In genomic region chr2:117204534-117204933, GRCm38 (mm10) we compare ENCODE assay signal across 17 mouse cellular contexts. TPM values are rescaled to one million over a fixed set of nuclear protein-coding genes. Genes with fewer than 3 reads are reported as not detected.
A peak's percentile ranks its signal among the peaks of the same experiment; 100 is the strongest.
DNase-seq lines count a peak whose midpoint lies in the region; ATAC-seq and TF ChIP-seq lines count a peak whose summit lies in the region.
"Had no signal": no experiment of that assay in that cellular context is flagged by ENCODE, and none has a peak within 500 bp of the region (broad histone marks: within the 10 kb centered on the region; RNA-seq: fewer than 3 reads in every experiment).

No protein-coding gene starts in this region.

- TF ChIP-seq POLR2A in lung, adult 2 months (IDR thresholded peaks at IDR 0.05; ENCODE audit: borderline replicate concordance, extremely low read depth, low read depth, low read length): no peak

- peak overlapping the region; percentile 44; the same call in 1 of the 2 replicates for H3K27ac ChIP-seq in left cerebral cortex, adult 2 months
- H3K27ac ChIP-seq in hindbrain, embryonic 14.5 days: no peak overlapping the region
- H3K27ac ChIP-seq: embryonic facial prominence, embryonic 10.5 days; forebrain, embryonic 13.5 days; heart, embryonic 13.5 days had no signal

- no peaks in the 10 kb centered on the region for H3K9me3 ChIP-seq in hindbrain, embryonic 14.5 days (ENCODE audit: control insufficient read depth, low read length)
- H3K9me3 ChIP-seq: embryonic facial prominence, embryonic 10.5 days; forebrain, embryonic 13.5 days had no signal

- no peak overlapping the region for H3K4me3 ChIP-seq in left cerebral cortex, adult 2 months
- H3K4me3 ChIP-seq in lung, adult 2 months (replicated peaks; ENCODE audit: extremely low read depth, low read depth, low read length): no peak overlapping the region
- H3K4me3 ChIP-seq in hindbrain, embryonic 14.5 days (replicated peaks; ENCODE audit: low read length): no peak overlapping the region
- H3K4me3 ChIP-seq: embryonic facial prominence, embryonic 10.5 days; forebrain, embryonic 13.5 days; heart, embryonic 13.5 days had no signal

- WGBS in lung, adult 2 months: 47% methylated on average over 3 of the region's 3 CpGs
- WGBS in hindbrain, embryonic 14.5 days: 70% methylated on average over 3 of the region's 3 CpGs

- H3K9ac ChIP-seq in hindbrain, embryonic 14.5 days: no peak overlapping the region
- H3K9ac ChIP-seq: forebrain, embryonic 13.5 days; forebrain, postnatal 0 days; heart, embryonic 13.5 days had no signal

- H3K27me3 ChIP-seq in hindbrain, embryonic 14.5 days (ENCODE audit: control insufficient read depth, insufficient read depth, low read length): no peaks in the 10 kb centered on the region
- H3K27me3 ChIP-seq: forebrain, embryonic 13.5 days; heart, embryonic 13.5 days had no signal

- no peak overlapping the region for H3K4me2 ChIP-seq in hindbrain, embryonic 14.5 days (replicated peaks)
- H3K4me2 ChIP-seq: forebrain, embryonic 13.5 days; heart, embryonic 13.5 days had no signal

- H3K36me3 ChIP-seq in hindbrain, embryonic 14.5 days (replicated peaks; ENCODE audit: control insufficient read depth, insufficient read depth): no peaks in the 10 kb centered on the region
- H3K36me3 ChIP-seq: embryonic facial prominence, embryonic 10.5 days; heart, embryonic 13.5 days had no signal

- intact Hi-C loops in left cerebral cortex, adult 2 months (cut with DNase I): no loop called here
- intact Hi-C loops in left cerebral cortex, postnatal 25 days (cut with DNase I): no loop called here
- intact Hi-C loops in left cerebral cortex, postnatal 36 days (cut with DNase I): no loop called here

- DNase-seq in left cerebral cortex, adult 2 months (ENCODE audit: extremely low spot score in 1 of 2, low spot score in 2 of 2): no peak
- no peak for DNase-seq in left cerebral cortex, postnatal 25 days (ENCODE audit: low spot score in 2 of 2)
- DNase-seq in lung, postnatal 10 days: peak; percentile 24
- DNase-seq in lung, adult 2 months: no peak
- peak; percentile 87 for DNase-seq in adrenal gland, adult 2 months
- peak; percentile 59 for DNase-seq in adrenal gland, postnatal 25 days
- no peak for DNase-seq in left cerebral cortex, postnatal 36 days (ENCODE audit: low spot score in 2 of 2)
- DNase-seq in hindbrain, embryonic 14.5 days (ENCODE audit: low spot score): no peak
- DNase-seq: cerebellum, adult 2 months; cerebellum, postnatal 10 days; forebrain, postnatal 0 days; gastrocnemius, postnatal 14 days; heart, postnatal 36 days had no signal

- no peaks in the 10 kb centered on the region for H3K4me1 ChIP-seq in lung, adult 2 months (ENCODE audit: control insufficient read depth, insufficient read depth, low read length)
- H3K4me1 ChIP-seq in hindbrain, embryonic 14.5 days (replicated peaks; ENCODE audit: control insufficient read depth, insufficient read depth, low read length): peaks cover 5% of the 10 kb centered on the region; the same call in 1 of the 2 replicates

- TF ChIP-seq CTCF in left cerebral cortex, adult 2 months (IDR thresholded peaks at IDR 0.05): no peak
- no peak for TF ChIP-seq CTCF in lung, adult 2 months (IDR thresholded peaks at IDR 0.05; ENCODE audit: insufficient read depth, low read length)

- no peak for ATAC-seq in hindbrain, embryonic 14.5 days (ENCODE audit: low FRiP score)
- ATAC-seq: forebrain, embryonic 13.5 days; forebrain, postnatal 0 days; hindbrain, embryonic 16.5 days had no signal

RNA-seq across cellular contexts. Expression of gene Fam98b, which starts 45.0 kb away (rescaled TPM):
- 10 to 100 TPM; 53.6 to 54.5 TPM for total RNA-seq in left cerebral cortex, adult 2 months (2021)
- total RNA-seq in left cerebral cortex, postnatal 25 days (2021): 10 to 100 TPM; 50.9 to 53.9 TPM
- polyA plus RNA-seq in lung, adult 2 months (2012; rRNA removed): 3.7 and 6.5 TPM in 2 replicates
- 10 to 100 TPM; 34.0 to 44.7 TPM for total RNA-seq in adrenal gland, adult 2 months (2021)
- polyA plus RNA-seq in adrenal gland, adult 2 months (2012; rRNA removed): 2.1 and 3.1 TPM in 2 replicates
- 40.7 and 46.8 TPM in 2 replicates for total RNA-seq in adrenal gland, postnatal 25 days (2021)
- total RNA-seq in left cerebral cortex, postnatal 36 days (2021): 10 to 100 TPM; 45.2 to 52.4 TPM
- polyA plus RNA-seq in hindbrain, embryonic 14.5 days (2014; fragmentation: Nextera tagmentation; extraction: Ambion mirVana): 7.9 and 8.8 TPM in 2 replicates

Comparison
In these comparisons a context has a peak if more than half of its experiments do, and no peak if none do; other contexts are left out.
1. DNase-seq: peak in lung, postnatal 10 days (single experiment), adrenal gland, adult 2 months (single experiment) and adrenal gland, postnatal 25 days (single experiment); none in left cerebral cortex, adult 2 months (0 of 2), left cerebral cortex, postnatal 25 days (0 of 2), lung, adult 2 months (single experiment), left cerebral cortex, postnatal 36 days (0 of 2) and hindbrain, embryonic 14.5 days (single experiment).